Mouse (Mus musculus) MEL (cell line): ENCODE measurements around the gene Bpifb3. TPM values are rescaled to one million over a fixed set of nuclear protein-coding genes. Genes with fewer than 3 reads are reported as not detected.

ENCODE experiments used
- DNase-seq: peaks from one replicate; pipeline ENCODE4 v3.0.0; 2011; ENCODE audit warnings: low read depth, low spot score
- H3K27ac ChIP-seq: 2 replicates; pipeline ENCODE4 v1.5.1; 2012; ENCODE audit warnings: low read depth, mild to moderate bottlenecking, control low read depth, low read length, moderate library complexity; ENCODE audit not compliant: control insufficient read depth
- H3K27me3 ChIP-seq, 2 experiments: fragments of 150-350 bp in 1 of 2; sonication (generic) in 1 of 2; 2 replicates each; pipeline ENCODE4 v1.6.1; 2012; ENCODE audit warnings: low read length in 2 of 2, mild to moderate bottlenecking in 2 of 2, improper control_type of control experiment in 1 of 2, moderate library complexity in 1 of 2; ENCODE audit not compliant: insufficient read depth in 2 of 2, control insufficient read depth in 1 of 2
- H3K36me3 ChIP-seq, 2 experiments: 2 replicates each; pipeline ENCODE4 v1.6.1; 2012 to 2014; ENCODE audit warnings: low read length in 2 of 2, improper control_type of control experiment in 1 of 2, inconsistent platforms in 1 of 2, mild to moderate bottlenecking in 1 of 2; ENCODE audit not compliant: insufficient read depth in 2 of 2, control insufficient read depth in 1 of 2
- H3K4me1 ChIP-seq, 2 experiments: fragments of 150-350 bp in 1 of 2; sonication (generic) in 1 of 2; 2 replicates each; pipeline ENCODE4 v1.6.1; 2012; ENCODE audit warnings: low read length in 2 of 2, improper control_type of control experiment in 1 of 2, mild to moderate bottlenecking in 1 of 2; ENCODE audit not compliant: insufficient read depth in 2 of 2, control insufficient read depth in 1 of 2
- H3K4me3 ChIP-seq, 2 experiments: fragments of 150-350 bp in 1 of 2; sonication (generic) in 1 of 2; 2 replicates each; pipeline ENCODE4 v1.5.1; 2012; ENCODE audit warnings: low read depth in 2 of 2, low read length in 2 of 2, mild to moderate bottlenecking in 2 of 2, moderate library complexity in 2 of 2, control low read depth in 1 of 2, improper control_type of control experiment in 1 of 2; ENCODE audit not compliant: control insufficient read depth in 1 of 2, insufficient read depth in 1 of 2
- H3K79me2 ChIP-seq: 2 replicates; pipeline ENCODE4 v1.6.1; 2012; ENCODE audit warnings: mild to moderate bottlenecking, low read length, moderate library complexity; ENCODE audit not compliant: control insufficient read depth, poor library complexity, insufficient read depth
- H3K9ac ChIP-seq: 2 replicates; pipeline ENCODE4 v1.6.1; 2012; ENCODE audit warnings: low read depth, mild to moderate bottlenecking, control low read depth, low read length, moderate library complexity; ENCODE audit not compliant: control insufficient read depth, poor library complexity, severe bottlenecking
- H3K9me3 ChIP-seq: fragments of 150-350 bp; sonication (generic); replicated peaks from 2 replicates; pipeline ENCODE4 v1.6.1; 2012; ENCODE audit warnings: mild to moderate bottlenecking, low read length, improper control_type of control experiment, moderate library complexity; ENCODE audit not compliant: insufficient read depth
- BHLHE40 ChIP-seq: IDR thresholded peaks from 2 replicates; pipeline ENCODE4 v1.6.1; 2012; ENCODE audit warnings: low read depth, mild to moderate bottlenecking, inconsistent platforms, low read length, improper control_type of control experiment, borderline replicate concordance
- CTCF ChIP-seq, 3 experiments: IDR thresholded peaks in 2 of 3; conservative IDR thresholded peaks in 1 of 3; 2 replicates each; pipeline ENCODE4 v1.5.1; 2011 to 2012; ENCODE audit warnings: low read length in 3 of 3, low read depth in 2 of 3, mild to moderate bottlenecking in 2 of 3, improper control_type of control experiment in 1 of 3, inconsistent platforms in 1 of 3, mixed read lengths in 1 of 3, moderate library complexity in 1 of 3; ENCODE audit not compliant: control insufficient read depth in 1 of 3, insufficient read depth in 1 of 3, poor library complexity in 1 of 3, severe bottlenecking in 1 of 3
- ELF1 ChIP-seq: IDR thresholded peaks from 2 replicates; pipeline ENCODE4 v1.6.1; 2014; ENCODE audit warnings: low read depth, mild to moderate bottlenecking, inconsistent platforms, low read length, improper control_type of control experiment, moderate library complexity
- ETS1 ChIP-seq: IDR thresholded peaks from 2 replicates; pipeline ENCODE4 v1.6.1; 2012; ENCODE audit warnings: low read depth, mild to moderate bottlenecking, inconsistent platforms, low read length, improper control_type of control experiment, moderate library complexity
- GABPA ChIP-seq: IDR thresholded peaks from 2 replicates; pipeline ENCODE4 v1.6.1; 2012; ENCODE audit warnings: low read depth, mild to moderate bottlenecking, inconsistent platforms, low read length, improper control_type of control experiment, moderate library complexity
- JUND ChIP-seq: IDR thresholded peaks from 2 replicates; pipeline ENCODE4 v1.6.1; 2011; ENCODE audit warnings: low read depth, mild to moderate bottlenecking, improper control_type of control experiment, low read length
- MAFK ChIP-seq: IDR thresholded peaks from 2 replicates; pipeline ENCODE4 v1.6.1; 2011; ENCODE audit warnings: low read depth, mild to moderate bottlenecking, low read length, improper control_type of control experiment, borderline replicate concordance
- MXI1 ChIP-seq: IDR thresholded peaks from 2 replicates; pipeline ENCODE4 v1.6.1; 2011; ENCODE audit warnings: mild to moderate bottlenecking, low read depth, low read length, improper control_type of control experiment
- MYC ChIP-seq: IDR thresholded peaks from 2 replicates; pipeline ENCODE4 v1.6.1; 2011; ENCODE audit warnings: low read depth, mild to moderate bottlenecking, low read length, improper control_type of control experiment, moderate library complexity
- POLR2A ChIP-seq, 2 experiments: IDR thresholded peaks; 2 replicates each; pipeline ENCODE4 v1.6.1; 2011 to 2012; ENCODE audit warnings: low read length in 2 of 2, mild to moderate bottlenecking in 2 of 2, control low read depth in 1 of 2, improper control_type of control experiment in 1 of 2, low read depth in 1 of 2, moderate library complexity in 1 of 2; ENCODE audit not compliant: control insufficient read depth in 1 of 2, insufficient read depth in 1 of 2, poor library complexity in 1 of 2
- POLR2AphosphoS2 ChIP-seq: IDR thresholded peaks from 2 replicates; pipeline ENCODE4 v1.6.1; 2011; ENCODE audit warnings: low read length, improper control_type of control experiment
- POLR2AphosphoS5 ChIP-seq: IDR thresholded peaks from 2 replicates; pipeline ENCODE4 v1.6.1; 2012; ENCODE audit warnings: low read depth, borderline replicate concordance, mild to moderate bottlenecking, inconsistent platforms, low read length, moderate library complexity, mixed read lengths
- RAD21 ChIP-seq: IDR thresholded peaks from 2 replicates; pipeline ENCODE4 v1.6.1; 2011; ENCODE audit warnings: mild to moderate bottlenecking, low read depth, low read length, improper control_type of control experiment
- RCOR1 ChIP-seq: IDR thresholded peaks from 2 replicates; pipeline ENCODE4 v1.6.1; 2012; ENCODE audit warnings: low read depth, mild to moderate bottlenecking, inconsistent platforms, low read length, improper control_type of control experiment
- UBTF ChIP-seq: IDR thresholded peaks from 2 replicates; pipeline ENCODE4 v1.6.1; 2012; ENCODE audit warnings: low read depth, mild to moderate bottlenecking, inconsistent platforms, low read length, improper control_type of control experiment, moderate library complexity, borderline replicate concordance; ENCODE audit not compliant: insufficient read depth
- ZC3H11A ChIP-seq: IDR thresholded peaks from 2 replicates; pipeline ENCODE4 v1.6.1; 2012; ENCODE audit warnings: low read depth, mild to moderate bottlenecking, inconsistent platforms, low read length, improper control_type of control experiment
- ZMIZ1 ChIP-seq: IDR thresholded peaks from 2 replicates; pipeline ENCODE4 v1.6.1; 2012; ENCODE audit warnings: low read depth, mild to moderate bottlenecking, inconsistent platforms, low read length, improper control_type of control experiment, moderate library complexity
- polyA plus RNA-seq, 2 experiments: library from polyadenylated mRNA; stranded (reverse) in 1 of 2; unstranded in 1 of 2; fragments of >175 nt in 1 of 2; fragments of >200 nt in 1 of 2; gene quantifications; 2 replicates each; pipeline versions ENCODE4 v1.2.1 to v1.2.4; 2012; ENCODE audit warnings: low replicate concordance in 2 of 2, low read depth in 1 of 2; ENCODE audit not compliant: insufficient read length in 2 of 2, insufficient read depth in 1 of 2, missing spikeins in 1 of 2
- total RNA-seq: library from RNA; depleted of rRNA; stranded (reverse); fragments of 300-350 nt; gene quantifications from 2 replicates; pipeline ENCODE4 v1.2.3, GENCODE M21; 2012

Bpifb3 gene
- total and polyA plus RNA-seq, 3 experiments, result not detected

DNA sequence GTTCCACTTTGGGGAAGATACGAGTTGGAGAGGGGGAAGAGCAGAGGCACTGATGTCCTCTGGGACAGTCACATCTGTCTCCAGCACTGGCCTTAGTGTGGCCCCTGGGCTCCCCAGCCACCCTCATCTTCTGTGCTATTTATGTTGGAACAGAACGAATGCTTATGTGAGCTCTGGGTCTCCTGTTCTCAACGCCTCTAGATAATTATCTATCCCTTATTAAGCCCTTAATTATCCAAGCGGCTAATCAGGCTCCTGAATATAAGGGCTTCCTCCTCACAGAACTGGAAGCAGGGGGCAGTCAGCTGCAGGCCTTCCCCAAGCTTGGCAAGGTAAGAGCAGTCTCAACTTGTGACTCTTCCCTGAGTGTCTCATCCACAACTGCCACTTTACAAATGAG is 17.9 kb upstream of the Bpifb3 start, which contains the start of gene Bpifb6:
Bpifb6 (plus strand) TSS at position 301 of the 400 bp plus-strand sequence.
- Histone ChIP-seq H3K79me2 (no peaks in the 10 kb centered on the region), H3K36me3 (no peaks in the 10 kb centered on the region), H3K27me3 (no peaks in the 10 kb centered on the region), H3K4me3 (no peak within 1 kb of the TSS), H3K4me1 (no peaks in the 10 kb centered on the region), H3K9me3 (no peaks in the 10 kb centered on the region), H3K27ac (no peak within 1 kb of the TSS), H3K9ac (no peak within 1 kb of the TSS)
- DNase-seq, result no peak
- TF ChIP-seq RCOR1 (no peak), POLR2AphosphoS2 (no peak), GABPA (no peak), ZMIZ1 (no peak), MYC (no peak), UBTF (no peak), ETS1 (no peak)

DNA sequence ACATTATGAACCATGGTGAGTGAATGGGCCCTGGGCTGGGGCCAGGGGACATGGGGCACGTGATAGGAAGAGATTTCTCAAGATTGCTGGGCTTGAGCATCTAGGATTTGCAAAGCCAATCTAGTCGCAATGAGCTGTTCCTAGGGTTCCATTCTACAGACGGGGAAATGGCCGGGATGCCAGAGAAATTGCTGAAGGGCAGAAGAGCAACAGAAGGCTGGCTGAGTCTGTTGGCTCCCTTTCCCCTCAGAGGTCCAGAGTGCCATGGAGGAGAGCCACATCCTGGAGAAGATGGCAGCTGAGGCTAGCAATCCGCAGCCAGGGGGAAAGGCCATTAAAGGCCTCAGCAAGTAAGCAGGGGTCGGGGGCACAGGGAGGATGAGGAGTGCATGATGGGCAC is 15.3 kb upstream of the Bpifb3 start:
- H3K36me3 ChIP-seq, result no peaks in the 10 kb centered on the region
- H3K9me3 ChIP-seq, result no peaks in the 10 kb centered on the region
- H3K4me3 ChIP-seq, result no peak overlapping the region
- H3K79me2 ChIP-seq, result no peaks in the 10 kb centered on the region
- no peak overlapping the region for H3K27ac ChIP-seq
- H3K27me3 ChIP-seq, result no peaks in the 10 kb centered on the region
- no peak for DNase-seq
- no peak overlapping the region for H3K9ac ChIP-seq
- TF ChIP-seq ZMIZ1, result no peak
- no peak for TF ChIP-seq POLR2AphosphoS5
- no peak for TF ChIP-seq MYC
- TF ChIP-seq BHLHE40, result no peak
- no peaks in the 10 kb centered on the region for H3K4me1 ChIP-seq

DNA sequence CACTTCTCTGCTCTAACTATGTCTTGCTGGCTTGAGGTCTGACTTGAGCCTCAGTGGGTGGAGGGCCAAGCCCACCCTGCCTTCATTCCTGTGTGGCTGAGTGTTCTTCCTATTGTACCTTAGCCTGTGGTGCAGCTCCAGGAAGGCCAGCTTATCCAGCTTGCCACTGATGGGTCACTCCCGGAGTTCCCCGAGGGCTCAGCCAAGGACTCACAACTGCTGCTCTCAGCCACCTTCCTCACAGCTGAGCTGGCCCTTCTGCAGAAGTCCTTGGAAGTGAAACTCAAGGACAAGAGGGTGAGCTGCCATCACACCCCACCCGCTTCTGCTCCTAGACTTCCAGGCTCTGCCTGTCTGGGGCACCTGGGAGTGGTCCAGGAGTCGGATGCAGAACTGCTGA is 11.4 kb upstream of the Bpifb3 start:
- Histone ChIP-seq H3K4me1 (no peaks in the 10 kb centered on the region), H3K9me3 (no peaks in the 10 kb centered on the region), H3K9ac (no peak overlapping the region), H3K27ac (no peak overlapping the region), H3K79me2 (no peaks in the 10 kb centered on the region), H3K27me3 (no peaks in the 10 kb centered on the region), H3K4me3 (no peak overlapping the region), H3K36me3 (no peaks in the 10 kb centered on the region)
- DNase-seq, result no peak
- TF ChIP-seq RAD21 (no peak), ELF1 (no peak), POLR2A (IDR thresholded peaks at IDR 0.05; ENCODE audit: control insufficient read depth in 1 of 2, insufficient read depth in 1 of 2, low read depth in 1 of 2, low read length in 2 of 2, poor library complexity in 1 of 2) (no peak), ZC3H11A (no peak), GABPA (no peak), CTCF (IDR thresholded peaks at IDR 0.05 in 2 of 3, conservative IDR thresholded peaks at IDR 0.05 in 1 of 3; ENCODE audit: control insufficient read depth in 1 of 3, insufficient read depth in 1 of 3, low read depth in 2 of 3, low read length in 3 of 3, poor library complexity in 1 of 3, severe bottlenecking in 1 of 3) (no peak), MXI1 (no peak), JUND (no peak), MAFK (no peak), MYC (no peak)
